Mouse (Mus musculus) CH12.LX (cell line): ENCODE results near the gene Gm49320. TPM values are rescaled to one million over a fixed set of nuclear protein-coding genes. Genes with fewer than 3 reads are reported as not detected.
A peak's percentile ranks its signal among the peaks of the same experiment; 100 is the strongest.

ENCODE experiments used
- DNase-seq: peaks from one replicate; pipeline ENCODE4 v3.0.0-alpha.2; 2013; ENCODE audit errors: extremely low read depth
- H3K27ac ChIP-seq: 2 replicates; pipeline ENCODE4 v1.5.1; 2012; ENCODE audit warnings: low read depth, mild to moderate bottlenecking, control low read depth, moderate library complexity; ENCODE audit not compliant: insufficient read depth
- H3K27me3 ChIP-seq: replicated peaks from 2 replicates; pipeline ENCODE3; 2012; ENCODE audit warnings: inconsistent platforms
- H3K36me3 ChIP-seq, 2 experiments: replicated peaks in 1 of 2; 2 replicates each; pipeline versions ENCODE3 to v1.6.1; 2012; ENCODE audit warnings: inconsistent platforms in 1 of 2, low read length in 1 of 2, mild to moderate bottlenecking in 1 of 2, mixed read lengths in 1 of 2, moderate library complexity in 1 of 2; ENCODE audit not compliant: control insufficient read depth in 1 of 2, insufficient read depth in 1 of 2
- H3K4me1 ChIP-seq, 2 experiments: 2 replicates each; pipeline ENCODE4 v1.6.1; 2012; ENCODE audit warnings: inconsistent platforms in 1 of 2, moderate library complexity in 1 of 2; ENCODE audit not compliant: insufficient read depth in 2 of 2, control insufficient read depth in 1 of 2
- H3K4me2 ChIP-seq: 2 replicates; pipeline ENCODE4 v1.6.1; 2012; ENCODE audit warnings: low read depth, mild to moderate bottlenecking, control low read depth; ENCODE audit not compliant: poor library complexity, insufficient read depth, severe bottlenecking
- H3K4me3 ChIP-seq, 3 experiments: fragments of 150-350 bp in 1 of 3; sonication (generic) in 1 of 3; replicated peaks in 1 of 3; 2 replicates each; pipeline versions ENCODE3 to v1.5.1; 2011 to 2012; ENCODE audit warnings: low read depth in 2 of 3, low read length in 2 of 3, mild to moderate bottlenecking in 2 of 3, moderate library complexity in 2 of 3, control low read depth in 1 of 3, improper control_type of control experiment in 1 of 3, inconsistent platforms in 1 of 3, mixed read lengths in 1 of 3; ENCODE audit not compliant: poor library complexity in 1 of 3
- H3K79me2 ChIP-seq: replicated peaks from 2 replicates; pipeline ENCODE4 v1.6.1; 2012; ENCODE audit warnings: mild to moderate bottlenecking, moderate library complexity; ENCODE audit not compliant: control insufficient read depth, poor library complexity, insufficient read depth, severe bottlenecking; ENCODE audit errors: extremely low read depth
- H3K9ac ChIP-seq: 2 replicates; pipeline ENCODE4 v1.6.1; 2012; ENCODE audit warnings: low read depth, mild to moderate bottlenecking, control low read depth, moderate library complexity; ENCODE audit not compliant: insufficient read depth
- H3K9me3 ChIP-seq: replicated peaks from 2 replicates; pipeline ENCODE3; 2012; ENCODE audit warnings: low read length, inconsistent platforms, mixed read lengths
- CHD2 ChIP-seq: IDR thresholded peaks from 2 replicates; pipeline ENCODE4 v1.6.1; 2011; ENCODE audit warnings: low read length, improper control_type of control experiment
- CTCF ChIP-seq, 2 experiments: IDR thresholded peaks in 1 of 2; conservative IDR thresholded peaks in 1 of 2; 2 replicates each; pipeline ENCODE4 v1.5.1; 2011 to 2012; ENCODE audit warnings: low read depth in 2 of 2, low read length in 2 of 2, improper control_type of control experiment in 1 of 2, inconsistent platforms in 1 of 2, mild to moderate bottlenecking in 1 of 2, moderate library complexity in 1 of 2
- ETS1 ChIP-seq: conservative IDR thresholded peaks from 2 replicates; pipeline ENCODE4 v1.6.1; 2012; ENCODE audit warnings: low read depth, mild to moderate bottlenecking, inconsistent platforms, low read length, improper control_type of control experiment, moderate library complexity
- HCFC1 ChIP-seq: IDR thresholded peaks from 2 replicates; pipeline ENCODE4 v1.6.1; 2012; ENCODE audit warnings: low read depth, mild to moderate bottlenecking, inconsistent platforms, low read length, improper control_type of control experiment
- JUND ChIP-seq: conservative IDR thresholded peaks from 2 replicates; pipeline ENCODE4 v1.6.1; 2011; ENCODE audit warnings: low read depth, low read length, improper control_type of control experiment
- MAZ ChIP-seq: IDR thresholded peaks from 2 replicates; pipeline ENCODE4 v1.6.1; 2012; ENCODE audit warnings: low read depth, mild to moderate bottlenecking, inconsistent platforms, low read length, improper control_type of control experiment, moderate library complexity
- MYC ChIP-seq: IDR thresholded peaks from 2 replicates; pipeline ENCODE4 v1.6.1; 2011; ENCODE audit warnings: low read depth, mild to moderate bottlenecking, improper control_type of control experiment, low read length
- NELFE ChIP-seq: IDR thresholded peaks from 2 replicates; pipeline ENCODE4 v1.6.1; 2011; ENCODE audit warnings: low read depth, low read length, improper control_type of control experiment
- NRF1 ChIP-seq: IDR thresholded peaks from 2 replicates; pipeline ENCODE4 v1.6.1; 2014; ENCODE audit warnings: low read depth, mild to moderate bottlenecking, inconsistent platforms, low read length, improper control_type of control experiment, moderate library complexity
- POLR2A ChIP-seq: IDR thresholded peaks from 2 replicates; pipeline ENCODE4 v1.6.1; 2011; ENCODE audit warnings: low read depth, mild to moderate bottlenecking, improper control_type of control experiment, low read length
- SIN3A ChIP-seq: IDR thresholded peaks from 2 replicates; pipeline ENCODE4 v1.6.1; 2012; ENCODE audit warnings: low read length, improper control_type of control experiment, inconsistent platforms
- SMC3 ChIP-seq: IDR thresholded peaks from 2 replicates; pipeline ENCODE4 v1.6.1; 2011; ENCODE audit warnings: low read depth, low read length, improper control_type of control experiment
- UBTF ChIP-seq: IDR thresholded peaks from 2 replicates; pipeline ENCODE4 v1.6.1; 2012; ENCODE audit warnings: low read depth, mild to moderate bottlenecking, inconsistent platforms, low read length, improper control_type of control experiment, moderate library complexity
- USF2 ChIP-seq: conservative IDR thresholded peaks from 2 replicates; pipeline ENCODE4 v1.6.1; 2011; ENCODE audit warnings: low read depth, low read length, improper control_type of control experiment
- ZMIZ1 ChIP-seq: IDR thresholded peaks from 2 replicates; pipeline ENCODE4 v1.6.1; 2012; ENCODE audit warnings: low read depth, mild to moderate bottlenecking, inconsistent platforms, low read length, improper control_type of control experiment
- dilution Hi-C: fragments of 300-500 bp; cut with MboI; formaldehyde crosslinking; loops from 2 replicates; pipeline ENCODE4 v1.14.3; 2020; ENCODE audit warnings: low sequenced_read_pairs; ENCODE audit not compliant: extremely low pct_unique_long_range_greater_than_20kb, extremely low pct_ligation_motif_present
- in situ Hi-C: fragments of 300-500 bp; cut with MboI; formaldehyde crosslinking; loops from 3 replicates; pipeline ENCODE4 v1.14.3; 2019; ENCODE audit warnings: low sequenced_read_pairs, low pct_ligation_motif_present, low pct_unique_long_range_greater_than_20kb, mixed read lengths
- polyA plus RNA-seq: library from polyadenylated mRNA; unstranded; fragments of >175 nt; gene quantifications from 2 replicates; pipeline ENCODE4 v1.2.1, GENCODE M21; 2012; ENCODE audit warnings: low read depth; ENCODE audit not compliant: insufficient read length
- total RNA-seq, 2 experiments: library from RNA; depleted of rRNA; stranded (reverse); fragments of 300-350 nt in 1 of 2; fragments of >200 nt in 1 of 2; gene quantifications; 2 replicates each; pipeline ENCODE4 v1.2.3; 2012 to 2014

The Gm49320 gene
- total and polyA plus RNA-seq, 3 experiments: 0.08 to 0.23 (median 0.08) TPM

DNA sequence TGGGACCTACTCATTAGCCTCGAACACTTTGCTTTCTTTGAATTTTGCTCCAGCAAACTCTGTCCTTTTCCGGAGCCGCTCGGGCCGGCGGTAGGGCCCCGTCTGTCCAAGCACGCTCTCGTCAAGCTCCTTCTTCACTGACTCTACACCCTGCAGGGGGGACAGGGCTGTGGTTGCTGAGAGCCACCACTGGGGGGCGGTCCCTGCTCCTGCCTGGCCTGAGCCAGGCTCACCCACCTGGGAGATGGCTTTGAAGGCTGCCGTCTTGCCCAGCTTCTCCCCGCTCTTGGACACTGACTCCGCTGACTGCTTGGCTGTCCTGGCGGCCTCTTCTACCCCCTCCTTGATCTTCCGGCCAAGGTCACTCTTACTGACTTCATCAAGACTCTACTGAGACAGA is 29.0 kb downstream of the Gm49320 start:
- Histone ChIP-seq H3K4me2 (no peak overlapping the region), H3K9ac (no peak overlapping the region), H3K27ac (no peak overlapping the region), H3K36me3 (peaks cover 81 to 94% of the 10 kb centered on the region in 2 experiments), H3K4me1 (no peaks in the 10 kb centered on the region), H3K9me3 (no peaks in the 10 kb centered on the region), H3K4me3 (no peak overlapping the region), H3K79me2 (peaks cover under 1% of the 10 kb centered on the region; the same call in 1 of the 2 replicates), H3K27me3 (no peaks in the 10 kb centered on the region)
- dilution Hi-C loops: no loop called here
- in situ Hi-C loops: no loop called here
- TF ChIP-seq HCFC1: no peak
- TF ChIP-seq CHD2: no peak
- peak; percentile 32 for TF ChIP-seq SMC3
- peak in 1 of 2 experiments; percentile 47; a peak in 2 of 4 replicates for TF ChIP-seq CTCF (conservative IDR thresholded peaks at IDR 0.05 in 1 of 2, IDR thresholded peaks at IDR 0.05 in 1 of 2; ENCODE audit: low read depth in 2 of 2, low read length in 2 of 2)
- TF ChIP-seq UBTF: no peak
- no peak for DNase-seq

DNA sequence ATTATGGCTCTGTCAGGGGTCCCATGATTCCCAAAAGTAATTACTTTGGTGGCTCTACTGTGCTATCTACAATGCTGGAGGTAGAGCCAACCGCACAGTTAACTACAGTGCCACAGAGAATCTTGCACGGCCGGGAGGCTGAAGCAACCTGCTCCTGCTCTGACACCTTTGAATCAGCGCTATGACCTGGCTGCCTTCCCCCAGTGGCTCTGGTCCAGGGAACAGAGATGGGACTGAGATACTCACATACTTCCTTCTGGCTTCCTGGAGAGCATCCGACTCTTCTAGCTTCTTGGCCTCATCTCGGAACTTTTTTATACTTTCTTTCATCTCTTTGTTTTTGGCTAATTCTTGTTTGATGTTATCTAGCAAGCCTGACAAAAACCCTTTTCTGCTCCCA is 30.9 kb downstream of the Gm49320 start:
- no peak overlapping the region for H3K4me3 ChIP-seq
- dilution Hi-C loops: no loop called here
- peaks cover 79 to 94% of the 10 kb centered on the region in 2 experiments for H3K36me3 ChIP-seq
- TF ChIP-seq CHD2 (no peak), MYC (no peak), ZMIZ1 (no peak), SIN3A (no peak), POLR2A (no peak), JUND (no peak), NELFE (no peak), HCFC1 (no peak), ETS1 (no peak), USF2 (no peak), MAZ (no peak), NRF1 (no peak)
- peaks cover under 1 to 15% of the 10 kb centered on the region in 2 experiments; a peak in 2 of 4 replicates for H3K4me1 ChIP-seq
- no peak overlapping the region for H3K27ac ChIP-seq
- H3K4me2 ChIP-seq: no peak overlapping the region
- in situ Hi-C loops: no loop called here
- H3K9me3 ChIP-seq: no peaks in the 10 kb centered on the region
- H3K79me2 ChIP-seq: peaks cover 15% of the 10 kb centered on the region
- DNase-seq: no peak
- no peak overlapping the region for H3K9ac ChIP-seq
- no peaks in the 10 kb centered on the region for H3K27me3 ChIP-seq
